Mouse (Mus musculus) common myeloid progenitor, adult 5-6 weeks (primary cell): ENCODE data around the gene Tpbg. TPM values are rescaled to one million over a fixed set of nuclear protein-coding genes. Genes with fewer than 3 reads are reported as not detected.
A peak's percentile ranks its signal among the peaks of the same experiment; 100 is the strongest.
"Not testable (repeated sequence)": the region's sequence is repeated elsewhere in the genome, so short reads cannot be mapped to it uniquely, and the experiment has no call there.

Experiments used
- ATAC-seq: replicated peaks from 2 replicates; pipeline ENCODE4 v1.8.0; 2016; ENCODE audit warnings: low read depth, mild to moderate bottlenecking, moderate TSS enrichment, inconsistent platforms; ENCODE audit not compliant: poor library complexity, severe bottlenecking
- total RNA-seq: library from RNA; stranded (forward); fragments of 200-1000, 187-1606 nt; gene quantifications from 2 replicates; pipeline ENCODE4 v1.2.3, GENCODE M21; 2017

The Tpbg gene
- total RNA-seq = not detected in 2 replicates

DNA sequence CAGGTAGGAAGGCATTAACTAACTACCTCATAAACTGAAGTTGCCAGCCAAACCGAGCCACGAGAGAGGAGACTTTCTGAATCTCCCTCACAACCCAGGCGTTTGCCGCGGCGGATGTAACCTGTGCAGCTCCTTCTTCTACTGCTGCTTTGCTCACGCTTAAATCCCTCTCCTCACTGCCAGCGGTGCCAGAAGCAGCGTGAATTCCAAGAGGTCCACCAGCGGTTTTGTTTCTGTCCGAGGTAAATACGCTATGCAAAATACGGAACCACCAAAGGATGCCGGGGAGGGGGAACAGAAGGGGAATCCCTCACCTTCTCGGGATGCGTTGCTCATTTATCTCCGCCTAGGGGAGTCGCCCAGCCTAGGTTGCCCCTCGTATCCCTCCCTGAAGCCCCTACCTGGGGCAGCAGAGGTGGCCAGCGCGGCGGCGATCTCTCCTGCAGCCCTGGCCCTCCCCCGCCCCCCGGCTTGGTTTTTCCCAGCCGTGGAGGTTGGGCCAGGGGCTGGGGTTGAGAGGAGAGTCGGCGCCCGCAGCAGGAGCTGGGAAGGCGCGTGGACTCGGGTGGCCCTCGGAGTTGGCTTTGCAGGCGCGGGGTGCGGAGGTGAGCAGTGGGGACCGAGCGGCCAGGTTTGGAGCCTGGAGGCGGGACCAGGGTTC, at the start of gene Tpbg:
Tpbg (plus strand) TSS at position 30 of the 661 bp plus-strand sequence.
- peak; percentile 23; the same call in 1 of the 2 replicates for ATAC-seq

- ATAC-seq = not testable (repeated sequence)
These were observed 40.2 kb upstream of the Tpbg start for GRCm38 (mm10) chr9:85801986-85802385.

GRCm38 (mm10) chr9:85802563-85802962, 39.6 kb upstream of the Tpbg start:
- no peak for ATAC-seq

- no peak for ATAC-seq
These were observed 35.8 kb upstream of the Tpbg start for GRCm38 (mm10) chr9:85806411-85806810.

DNA sequence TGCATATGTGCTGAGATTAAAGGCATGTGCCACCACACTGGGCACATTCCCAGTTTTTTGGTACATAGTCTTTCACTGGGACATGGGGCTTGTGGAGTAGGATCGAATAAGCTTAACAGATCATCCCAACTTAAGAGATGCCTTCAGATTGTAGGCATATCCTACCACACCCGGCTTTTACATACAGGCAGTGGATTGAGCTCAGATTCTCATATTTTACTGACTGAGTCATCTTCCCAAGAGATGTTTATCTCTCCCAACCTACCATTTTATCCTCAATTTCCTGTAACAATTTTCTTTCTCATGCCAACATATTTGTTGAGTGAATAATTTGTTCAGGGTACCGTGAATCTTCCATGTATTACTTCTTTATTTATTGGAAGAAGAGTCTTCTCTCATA, 32.9 kb upstream of the Tpbg start:
- no peak for ATAC-seq

GRCm38 (mm10) chr9:85820829-85821228, 21.4 kb upstream of the Tpbg start:
- ATAC-seq = peak; percentile 47; the same call in 1 of the 2 replicates

DNA sequence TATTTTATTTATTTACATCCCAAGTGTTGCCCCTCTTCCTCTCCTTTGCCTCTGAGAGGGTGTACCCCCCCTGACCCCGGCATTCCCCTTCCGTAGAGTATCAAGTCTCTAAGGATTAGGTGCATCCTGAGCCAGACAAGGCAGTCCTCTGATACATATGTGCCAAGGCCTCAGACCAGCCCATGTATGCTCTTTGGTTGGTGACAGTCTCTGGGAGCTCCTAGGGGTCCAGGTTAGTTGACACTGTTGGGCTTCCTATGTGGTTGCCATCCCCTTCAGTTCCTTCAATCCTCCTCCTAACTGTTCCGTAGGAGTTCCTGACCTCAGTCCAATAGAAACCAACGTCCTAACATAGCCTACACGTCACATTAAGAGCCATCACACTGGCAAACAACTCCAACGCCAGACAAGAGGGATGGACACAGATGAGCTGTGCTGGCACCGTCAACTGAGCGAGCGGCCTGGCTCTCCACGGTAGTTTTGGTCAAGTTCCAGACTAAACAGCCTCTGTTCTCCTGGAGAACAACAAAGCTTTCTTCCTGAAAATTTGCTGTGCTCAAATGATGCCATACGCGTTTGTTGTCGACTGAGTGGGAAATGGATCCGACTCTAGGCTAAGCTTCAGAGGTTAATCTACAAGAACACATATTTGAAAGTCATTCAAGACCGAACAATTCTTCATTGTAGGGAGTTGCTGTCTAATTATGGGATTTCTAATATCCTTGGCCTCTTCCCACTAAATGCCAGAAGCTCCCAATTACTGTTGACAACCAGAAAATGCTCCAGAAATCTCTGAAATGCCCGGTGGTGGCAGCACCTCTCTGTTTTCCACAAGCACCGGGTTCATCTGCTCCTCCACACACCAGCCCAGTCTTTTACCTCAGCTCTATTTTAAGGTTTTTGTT, 6.4 kb upstream of the Tpbg start:
- no peak for ATAC-seq

DNA sequence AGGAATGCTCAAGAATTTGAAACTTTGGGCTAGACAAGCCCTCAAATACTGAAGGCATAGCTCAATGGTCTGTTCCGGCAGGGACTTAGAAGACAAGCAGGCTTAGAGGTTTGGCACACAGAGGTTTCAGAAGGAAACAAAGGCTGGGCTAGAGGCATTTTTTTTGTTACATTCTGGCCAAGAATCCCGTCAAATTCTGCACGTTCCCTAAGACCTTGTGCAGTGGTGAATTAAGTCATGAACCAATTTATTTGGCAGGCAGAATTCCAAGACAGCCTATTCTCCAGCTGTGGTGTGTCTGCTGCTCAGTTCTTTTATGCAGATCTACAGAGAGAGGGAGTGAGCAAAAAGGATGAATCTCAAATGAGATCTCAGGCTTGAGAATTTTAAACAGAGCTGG, 2.6 kb upstream of the Tpbg start:
- no peak for ATAC-seq

DNA sequence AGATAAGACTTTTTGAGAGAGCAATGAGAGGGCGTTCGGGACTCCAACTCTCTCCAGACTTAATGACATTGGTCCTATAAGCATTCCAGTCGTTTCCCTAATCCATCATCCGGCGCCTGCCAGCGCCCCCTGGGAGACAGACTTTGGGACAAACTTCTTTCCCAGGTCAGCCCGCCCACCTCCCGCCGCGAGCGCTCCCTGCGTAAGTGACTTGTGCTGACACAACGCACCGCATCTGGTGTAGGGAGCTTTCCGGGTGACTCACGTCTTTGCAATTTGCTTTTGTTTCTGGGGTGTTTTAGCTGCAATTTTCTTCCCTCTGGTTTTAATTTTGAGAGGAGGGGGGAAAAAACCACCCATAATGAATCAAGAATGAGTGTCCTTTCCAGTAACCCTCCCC, 289 bp upstream of the Tpbg start:
- ATAC-seq = no peak

- peak; percentile 57 for ATAC-seq
These were observed 1.1 kb downstream of the Tpbg start for GRCm38 (mm10) chr9:85843031-85843890.

DNA sequence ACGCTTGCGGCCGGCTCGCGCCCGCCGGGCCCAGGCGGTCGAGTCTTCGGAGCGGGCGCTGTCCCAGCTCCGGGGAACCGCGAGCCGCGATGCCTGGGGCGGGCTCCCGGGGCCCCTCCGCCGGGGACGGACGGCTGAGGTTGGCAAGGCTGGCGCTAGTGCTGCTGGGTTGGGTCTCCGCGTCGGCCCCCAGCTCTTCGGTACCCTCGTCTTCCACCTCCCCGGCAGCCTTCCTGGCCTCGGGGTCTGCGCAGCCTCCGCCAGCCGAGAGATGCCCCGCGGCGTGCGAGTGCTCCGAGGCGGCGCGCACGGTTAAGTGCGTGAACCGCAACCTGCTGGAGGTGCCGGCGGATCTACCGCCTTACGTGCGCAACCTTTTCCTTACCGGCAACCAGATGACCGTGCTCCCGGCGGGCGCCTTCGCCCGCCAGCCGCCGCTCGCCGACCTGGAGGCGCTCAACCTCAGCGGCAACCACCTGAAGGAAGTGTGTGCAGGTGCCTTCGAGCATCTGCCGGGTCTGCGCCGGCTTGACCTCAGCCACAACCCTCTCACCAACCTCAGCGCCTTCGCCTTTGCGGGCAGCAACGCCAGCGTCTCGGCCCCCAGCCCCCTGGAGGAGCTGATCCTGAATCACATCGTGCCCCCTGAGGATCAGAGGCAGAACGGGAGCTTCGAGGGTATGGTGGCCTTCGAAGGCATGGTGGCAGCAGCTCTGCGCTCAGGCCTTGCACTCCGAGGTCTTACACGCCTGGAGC, 1.9 kb downstream of the Tpbg start:
- ATAC-seq = no peak

GRCm38 (mm10) chr9:85844647-85844983, 2.4 kb downstream of the Tpbg start:
- ATAC-seq = no peak

DNA sequence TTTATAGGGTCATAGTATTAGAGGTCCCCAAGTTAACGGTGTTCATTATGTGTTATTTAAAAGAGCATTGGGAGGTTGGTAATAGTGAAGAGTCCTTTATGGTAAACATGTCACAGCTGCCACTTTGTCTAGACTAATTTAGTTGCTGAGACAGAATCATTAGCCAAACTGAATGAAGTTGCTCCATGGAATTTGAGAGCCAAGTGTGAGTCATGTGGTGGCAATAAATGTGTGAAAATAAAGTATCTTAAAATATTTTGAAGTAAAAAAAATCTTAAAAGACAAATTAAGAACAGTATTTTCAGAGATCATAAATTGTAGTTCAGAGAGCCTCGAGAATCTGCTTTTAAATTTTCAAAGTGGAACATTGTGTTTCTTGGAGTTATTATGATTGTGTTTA, 4.0 kb downstream of the Tpbg start:
- ATAC-seq = no peak

GRCm38 (mm10) chr9:85854780-85855179, 12.6 kb downstream of the Tpbg start:
- ATAC-seq = no peak

GRCm38 (mm10) chr9:85856511-85856910, 14.3 kb downstream of the Tpbg start:
- no peak for ATAC-seq

GRCm38 (mm10) chr9:85861065-85861464, 18.9 kb downstream of the Tpbg start:
- ATAC-seq = no peak

DNA sequence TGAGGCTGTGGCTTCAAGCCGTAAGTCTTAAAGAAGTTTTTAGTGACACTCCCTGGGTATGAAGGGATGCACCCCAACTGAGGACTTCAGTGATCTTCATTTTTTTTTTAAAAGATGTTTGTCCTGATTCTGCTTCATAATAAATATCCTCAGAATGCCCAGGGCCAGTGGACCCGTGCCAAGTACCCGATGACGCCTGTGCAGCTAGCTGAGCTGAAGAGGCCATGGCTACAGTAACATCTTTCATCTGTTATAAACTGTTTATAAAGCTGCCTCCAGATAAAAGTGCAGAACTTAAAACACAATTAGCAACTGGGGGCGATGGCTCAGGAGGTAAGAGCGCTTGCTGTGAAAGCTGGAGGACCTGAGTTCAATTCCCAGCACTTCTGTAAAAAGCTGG, 20.4 kb downstream of the Tpbg start:
- ATAC-seq = no peak

GRCm38 (mm10) chr9:85872908-85873307, 30.7 kb downstream of the Tpbg start:
- no peak for ATAC-seq

DNA sequence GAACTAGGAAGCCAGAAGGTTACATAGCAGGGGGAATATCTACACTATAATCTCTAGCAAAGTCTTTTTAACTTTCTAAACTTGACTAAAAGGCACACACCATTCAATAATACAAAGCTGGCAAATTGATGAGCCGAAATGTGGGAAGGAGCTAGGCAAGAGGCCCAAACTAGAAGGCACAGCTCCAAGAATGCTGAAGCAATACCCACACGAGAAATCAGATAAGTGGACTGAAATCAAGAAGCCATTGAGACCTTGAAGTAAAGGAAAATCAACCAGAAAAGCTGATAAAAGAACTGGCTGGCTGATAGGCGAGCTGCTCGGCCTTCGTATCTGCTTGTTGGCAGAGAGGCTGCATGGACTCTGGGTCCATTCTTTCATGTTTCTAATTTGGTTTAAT, 51.5 kb downstream of the Tpbg start:
- ATAC-seq = no peak
